Mouse (Mus musculus) heart, postnatal 10 days (tissue): Measurements from ENCODE around the gene Glra4. TPM values are rescaled to one million over a fixed set of nuclear protein-coding genes. Genes with fewer than 3 reads are reported as not detected.
A peak's percentile ranks its signal among the peaks of the same experiment; 100 is the strongest.

Source experiments
- DNase-seq, 2 experiments: peaks; one replicate each; pipeline ENCODE4 v3.0.0; 2021
- intact Hi-C: fragments of 180-260 bp; cut with DNase I; formaldehyde crosslinking; loops from one replicate; pipeline ENCODE4 v1.15.1; 2025
- total RNA-seq, 2 experiments: library from RNA; stranded (reverse); gene quantifications; 2 replicates each; pipeline ENCODE4 v1.2.3; 2021

Glra4 gene
- not detected for total RNA-seq

- DNase-seq, result no peak
- intact Hi-C loops, result no loop called here
These were observed at the start of gene Glra4 for GRCm38 (mm10) chrX:136780041-136780440. TSS of gene Glra4 (minus strand) at chrX:136780141.

GRCm38 (mm10) chrX:136828610-136829009, 48.7 kb upstream of the Glra4 start:
- intact Hi-C loops, result no loop called here
- no peak for DNase-seq

DNA sequence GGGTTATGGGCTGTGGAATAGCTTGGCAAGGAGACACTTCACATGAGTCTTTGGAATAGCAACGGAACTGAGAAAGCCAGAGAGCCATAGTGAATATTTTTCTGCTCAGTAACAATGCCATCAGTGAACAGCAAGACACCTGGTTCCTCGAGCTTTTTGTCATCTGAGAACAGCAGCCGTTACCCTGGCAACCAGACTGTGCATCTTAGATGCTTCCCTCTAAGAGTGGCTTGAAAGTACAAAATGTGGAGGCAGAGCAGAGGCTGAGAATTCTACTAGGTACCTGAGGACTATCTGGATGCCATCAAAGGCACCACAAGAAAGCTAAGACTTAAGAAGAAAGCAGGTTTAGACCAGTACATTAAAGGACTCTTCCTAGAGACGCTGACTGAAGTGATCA, 45.1 kb upstream of the Glra4 start:
- intact Hi-C loops, result no loop called here
- DNase-seq, result no peak

DNA sequence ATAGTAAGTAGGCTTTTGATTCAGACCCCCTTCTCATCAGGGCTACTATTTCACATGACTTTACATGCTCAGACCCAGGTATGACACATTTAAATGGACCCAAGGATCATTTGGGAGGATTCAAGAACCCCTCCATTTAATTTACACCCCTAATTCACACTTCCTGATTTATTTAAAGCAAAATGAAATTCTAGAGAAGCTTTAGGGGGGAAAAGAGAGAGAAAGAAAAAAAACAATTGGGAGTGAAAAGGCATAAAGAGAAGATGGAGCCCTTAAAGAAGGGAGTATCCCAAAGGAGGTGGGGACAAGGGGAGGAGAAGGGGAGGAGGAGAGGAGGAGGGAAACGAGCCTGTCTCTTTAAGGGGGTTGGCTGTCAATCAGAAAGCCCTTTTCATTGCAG, 42.4 kb upstream of the Glra4 start, which contains the start of gene Plp1:
Plp1 (plus strand) TSS at position 301 of the 400 bp plus-strand sequence.
- intact Hi-C loops, result no loop called here
- no peak for DNase-seq

GRCm38 (mm10) chrX:136820250-136820649, 40.3 kb upstream of the Glra4 start:
- peak; percentile 64 to 82 for DNase-seq

GRCm38 (mm10) chrX:136819752-136820151, 39.8 kb upstream of the Glra4 start:
- intact Hi-C loops, result loop anchor here (2.0 to 5.0 kb wide), 3 partner anchors 59 to 197 kb away; partner anchors contain the start of gene Morf4l2
- peak; percentile 5 to 18 for DNase-seq

More at GRCm38 (mm10) chrX:136820250-136820649, 40.3 kb upstream of the Glra4 start:
- intact Hi-C loops, result loop anchor here (2.0 kb wide), 2 partner anchors 59 to 77 kb away; partner anchors contain the start of gene Morf4l2

- no peak for DNase-seq
- intact Hi-C loops, result no loop called here
These were observed 17.3 kb upstream of the Glra4 start for GRCm38 (mm10) chrX:136797223-136797622.

- no peak for DNase-seq
- intact Hi-C loops, result no loop called here
These were observed 9.5 kb upstream of the Glra4 start for GRCm38 (mm10) chrX:136789446-136789845.

DNA sequence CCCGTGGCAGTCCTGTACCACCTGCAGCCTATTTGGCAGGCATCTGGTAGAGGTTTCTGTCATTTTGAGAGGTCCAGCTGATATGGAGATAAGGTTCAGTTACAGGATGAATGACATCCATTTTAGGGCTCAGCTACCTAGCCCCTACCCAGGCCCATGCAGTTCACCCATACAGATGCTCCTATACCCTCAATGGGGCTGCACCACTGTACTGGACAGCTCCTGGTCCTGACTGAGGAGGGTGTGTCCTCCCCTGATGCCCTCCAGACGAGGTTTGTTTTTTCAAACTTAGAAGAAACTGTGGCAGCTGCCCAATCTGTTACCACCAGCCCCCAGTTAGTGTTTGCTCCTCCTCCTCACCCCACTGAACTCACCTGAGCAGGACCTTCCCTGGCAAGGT, 679 bp downstream of the Glra4 start:
- intact Hi-C loops, result no loop called here
- no peak for DNase-seq

GRCm38 (mm10) chrX:136778046-136778445, 1.9 kb downstream of the Glra4 start:
- intact Hi-C loops, result no loop called here
- DNase-seq, result no peak

- DNase-seq, result peak; percentile 45 to 48
- intact Hi-C loops, result no loop called here
These were observed 6.9 kb downstream of the Glra4 start for GRCm38 (mm10) chrX:136773035-136773434.

GRCm38 (mm10) chrX:136761103-136762074, 18.6 kb downstream of the Glra4 start:
- DNase-seq, result no peak
- intact Hi-C loops, result loop anchor here (2.0 kb wide), 1 partner anchor 59 kb away; no protein-coding TSS in a partner anchor

DNA sequence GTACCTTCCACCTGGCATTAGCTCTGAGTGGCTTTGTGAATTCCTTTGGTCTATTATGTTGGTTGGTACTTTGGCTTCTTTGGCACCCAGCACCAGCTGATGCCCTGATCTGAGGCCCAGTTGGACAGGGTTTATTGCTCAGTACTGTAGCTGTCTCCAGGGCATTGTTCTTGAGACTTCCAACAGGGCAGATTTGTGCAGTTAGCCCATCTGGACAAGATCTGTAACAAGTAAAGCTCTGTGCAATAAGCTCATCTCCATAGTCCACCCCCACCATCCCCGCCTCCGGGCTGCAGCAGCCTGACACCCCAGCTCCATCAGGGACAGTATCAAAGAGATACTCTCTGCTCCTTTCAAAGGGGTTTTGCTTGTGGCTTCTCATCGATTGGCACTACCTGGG, 24.5 kb downstream of the Glra4 start:
- intact Hi-C loops, result no loop called here
- DNase-seq, result no peak

- DNase-seq, result no peak
- intact Hi-C loops, result no loop called here
These were observed 30.6 kb downstream of the Glra4 start for GRCm38 (mm10) chrX:136749329-136749728.

- intact Hi-C loops, result loop anchor here (5.0 kb wide), 1 partner anchor 273 kb away; no protein-coding TSS in a partner anchor
- no peak for DNase-seq
These were observed 35.3 kb downstream of the Glra4 start for GRCm38 (mm10) chrX:136744663-136745062.

GRCm38 (mm10) chrX:136743459-136743858, 36.5 kb downstream of the Glra4 start, which contains the start of gene Morf4l2:
TSS of gene Morf4l2 (minus strand) at chrX:136743690.
- no peak for DNase-seq
- intact Hi-C loops, result loop anchor here (2.0 to 5.0 kb wide), 2 partner anchors 77 to 274 kb away; no protein-coding TSS in a partner anchor

DNA sequence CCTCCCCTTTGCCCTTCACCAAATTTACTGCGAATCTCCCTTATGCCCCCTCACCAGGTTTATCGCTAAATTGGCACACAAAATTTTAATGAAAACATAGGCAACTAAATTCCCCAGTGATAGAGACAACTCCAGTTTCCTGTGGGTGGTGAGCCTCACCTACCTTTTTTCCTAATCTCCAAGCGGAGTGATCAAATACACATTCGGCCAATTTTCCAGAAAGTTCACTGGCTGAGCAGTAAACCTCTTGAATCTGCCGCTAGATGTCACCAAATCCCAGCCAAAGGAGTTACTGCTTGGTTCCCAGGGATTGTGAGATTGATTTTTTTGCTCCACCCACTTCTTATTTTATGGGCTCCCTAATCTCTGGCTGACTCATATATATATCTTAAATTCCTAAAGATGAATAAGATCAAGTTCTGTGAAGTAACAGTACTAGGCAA, 37.3 kb downstream of the Glra4 start:
- intact Hi-C loops, result loop anchor here (2.0 to 5.0 kb wide), 2 partner anchors 78 to 275 kb away; no protein-coding TSS in a partner anchor
- DNase-seq, result peak; percentile 70 to 76

GRCm38 (mm10) chrX:136742241-136742640, 37.7 kb downstream of the Glra4 start:
- intact Hi-C loops, result loop anchor here (2.0 to 5.0 kb wide), 2 partner anchors 79 to 275 kb away; no protein-coding TSS in a partner anchor
- DNase-seq, result peak in 1 of 2 experiments; percentile 13

DNA sequence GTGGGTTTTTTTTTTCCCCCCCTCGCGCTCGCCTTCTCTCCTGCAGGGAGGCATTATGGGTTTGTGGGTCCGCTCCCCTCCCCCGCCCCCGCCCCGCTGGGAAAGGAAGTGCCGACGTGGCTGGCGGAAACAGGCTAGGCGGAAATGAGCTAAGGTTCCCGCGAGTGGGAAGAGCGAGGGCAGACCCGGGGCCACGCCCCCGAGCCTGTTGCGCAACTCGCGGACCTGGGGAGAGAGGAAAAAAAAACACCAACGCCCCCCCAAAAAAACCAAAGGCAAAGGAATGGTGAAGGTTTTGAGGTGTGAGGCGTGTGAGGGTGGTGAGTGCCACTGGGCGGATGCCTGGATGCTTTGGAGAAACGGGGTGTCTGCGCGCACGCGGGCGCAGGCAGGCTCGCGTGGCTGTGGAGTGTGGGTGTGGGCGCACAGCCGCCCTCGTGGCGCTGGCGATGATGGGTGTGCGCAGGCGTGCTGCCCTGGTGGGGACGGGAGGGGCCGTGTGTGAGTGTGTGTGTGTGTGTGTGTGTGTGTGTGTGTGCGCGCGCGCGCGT, 38.2 kb downstream of the Glra4 start:
- intact Hi-C loops, result loop anchor here (2.0 to 5.0 kb wide), 2 partner anchors 79 to 276 kb away; no protein-coding TSS in a partner anchor
- DNase-seq, result peak; percentile 79 to 80

DNA sequence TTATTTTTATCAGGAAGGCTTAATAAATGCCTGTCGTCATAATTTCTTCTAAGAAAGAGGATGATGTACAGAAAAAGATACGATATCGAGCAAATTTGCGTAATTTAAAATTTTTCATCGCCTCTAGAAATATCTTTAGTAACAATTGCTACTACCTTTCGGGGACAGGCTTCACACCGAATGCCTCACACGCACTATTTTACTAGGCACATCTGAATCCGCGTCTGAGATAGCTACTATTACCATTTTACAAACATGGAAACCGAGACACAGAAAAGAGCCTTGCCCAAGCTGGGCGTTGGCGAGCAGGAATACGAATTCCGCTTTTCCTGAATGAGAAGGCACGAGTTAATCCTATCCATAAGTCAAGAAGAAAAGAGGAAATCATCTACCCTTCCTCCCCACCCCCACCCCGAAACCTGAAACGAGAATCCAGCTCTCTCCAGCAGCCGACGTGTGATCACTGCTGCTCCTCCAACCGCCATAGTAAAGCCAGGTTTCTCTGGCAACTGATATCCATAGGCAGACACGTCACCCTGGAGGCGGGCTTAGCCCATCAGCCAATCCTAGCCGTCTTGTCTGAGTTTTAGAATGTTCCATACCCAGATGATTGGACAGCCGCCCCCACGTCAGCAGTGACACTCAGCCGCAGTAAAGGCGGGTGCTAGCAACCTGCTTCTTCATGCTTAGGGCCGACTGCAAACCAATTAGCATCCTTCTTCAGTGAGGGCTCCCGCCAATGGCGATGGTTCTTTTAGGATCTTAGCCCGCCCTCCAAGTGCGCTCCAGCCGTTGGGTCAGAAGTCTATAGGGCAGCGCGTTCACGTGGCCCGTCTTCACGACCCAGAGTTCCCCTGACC, 38.9 kb downstream of the Glra4 start:
- intact Hi-C loops, result loop anchor here (5.0 kb wide), 1 partner anchor 276 kb away; no protein-coding TSS in a partner anchor
- peak; percentile 92 to 96 for DNase-seq
